In genomic region chr5:136427121-136427771, GRCm38 (mm10) we compare ENCODE assay signal across 8 mouse cellular contexts.
DNase-seq lines count a peak whose midpoint lies in the region; ATAC-seq lines count a peak whose summit lies in the region.

No protein-coding gene starts in this region.

- H3K9ac ChIP-seq in lung, embryonic 16.5 days (ENCODE audit: low read length), result no peak overlapping the region
- H3K9ac ChIP-seq in stomach, embryonic 14.5 days (replicated peaks; ENCODE audit: low read depth, low read length), result no peak overlapping the region

- no peaks in the 10 kb centered on the region for H3K27me3 ChIP-seq in heart, embryonic 10.5 days (ENCODE audit: insufficient read depth, poor library complexity, severe bottlenecking)
- no peaks in the 10 kb centered on the region for H3K27me3 ChIP-seq in lung, embryonic 16.5 days (ENCODE audit: control insufficient read depth, insufficient read depth, low read depth, low read length)
- H3K27me3 ChIP-seq in stomach, embryonic 14.5 days (ENCODE audit: control insufficient read depth, insufficient read depth, low read length), result no peaks in the 10 kb centered on the region

- H3K36me3 ChIP-seq in heart, embryonic 10.5 days, result no peaks in the 10 kb centered on the region
- no peaks in the 10 kb centered on the region for H3K36me3 ChIP-seq in lung, embryonic 16.5 days (ENCODE audit: control insufficient read depth, insufficient read depth, low read length)
- no peaks in the 10 kb centered on the region for H3K36me3 ChIP-seq in stomach, embryonic 14.5 days (ENCODE audit: control insufficient read depth, insufficient read depth, low read length)

- DNase-seq in heart, embryonic 10.5 days (ENCODE audit: low spot score), result no peak
- no peak for DNase-seq in heart, postnatal 4 days
- no peak for DNase-seq in lung, postnatal 4 days
- DNase-seq in heart, postnatal 10 days, result peak; percentile 35 to 38
- DNase-seq in gastrocnemius, postnatal 25 days, result no peak
- no peak for DNase-seq in urinary bladder, postnatal 25 days (ENCODE audit: low spot score)

- H3K27ac ChIP-seq in heart, embryonic 10.5 days, result peak overlapping the region; percentile 80
- peak overlapping the region; percentile 75 for H3K27ac ChIP-seq in lung, embryonic 16.5 days (ENCODE audit: low read length)
- H3K27ac ChIP-seq in stomach, embryonic 14.5 days (ENCODE audit: low read length), result peak overlapping the region; percentile 64; the same call in 1 of the 2 replicates

- H3K4me2 ChIP-seq in lung, embryonic 16.5 days (ENCODE audit: low read depth, low read length), result no peak overlapping the region
- H3K4me2 ChIP-seq in stomach, embryonic 14.5 days (replicated peaks; ENCODE audit: low read depth, low read length), result no peak overlapping the region

- 0 out of 2 replicates have a peak overlapping the region, but pooled peaks have one; percentile 31 for H3K4me3 ChIP-seq in heart, embryonic 10.5 days
- no peak overlapping the region for H3K4me3 ChIP-seq in lung, embryonic 16.5 days (ENCODE audit: low read length)
- no peak overlapping the region for H3K4me3 ChIP-seq in stomach, embryonic 14.5 days (ENCODE audit: low read depth, low read length)

- WGBS in heart, embryonic 10.5 days, result 50% methylated on average over 4 of the region's 4 CpGs
- WGBS in lung, embryonic 16.5 days, result 29% methylated on average over 4 of the region's 4 CpGs
- 45% methylated on average over 4 of the region's 4 CpGs for WGBS in stomach, embryonic 14.5 days

- no peaks in the 10 kb centered on the region for H3K9me3 ChIP-seq in heart, embryonic 10.5 days
- no peaks in the 10 kb centered on the region for H3K9me3 ChIP-seq in lung, embryonic 16.5 days (ENCODE audit: control insufficient read depth, low read length)
- no peaks in the 10 kb centered on the region for H3K9me3 ChIP-seq in stomach, embryonic 14.5 days (ENCODE audit: control insufficient read depth, low read depth, low read length)

- intact Hi-C loops in heart, postnatal 10 days (cut with DNase I), result loop anchor here (5.0 kb wide), 2 partner anchors 35 to 140 kb away; partner anchors contain the start of gene Cux1

- peaks cover 52% of the 10 kb centered on the region for H3K4me1 ChIP-seq in heart, embryonic 10.5 days
- peaks cover 35% of the 10 kb centered on the region for H3K4me1 ChIP-seq in lung, embryonic 16.5 days (replicated peaks; ENCODE audit: control insufficient read depth, insufficient read depth, low read length)
- H3K4me1 ChIP-seq in stomach, embryonic 14.5 days (ENCODE audit: control insufficient read depth, insufficient read depth, low read length), result peaks cover 26% of the 10 kb centered on the region

- peak; percentile 66 for ATAC-seq in lung, embryonic 16.5 days (ENCODE audit: low read depth)
- ATAC-seq in stomach, embryonic 14.5 days (ENCODE audit: insufficient number of reproducible peaks, insufficient read depth, low FRiP score, low read depth), result no peak

Comparison
In these comparisons a context has a peak if more than half of its experiments do, and no peak if none do; other contexts are left out.
1. DNase-seq: peak in heart, postnatal 10 days (2 of 2); none in heart, embryonic 10.5 days (single experiment), heart, postnatal 4 days (single experiment), lung, postnatal 4 days (0 of 2), gastrocnemius, postnatal 25 days (single experiment) and urinary bladder, postnatal 25 days (single experiment).
2. Peak in every context shown above with its lines, with median percentiles within 50 percentile points of each other: H3K27ac ChIP-seq.